Mouse (Mus musculus) cortical plate, adult 2 months (tissue): ENCODE data around the gene Sptlc3.

Experiments used
- CTCF ChIP-seq: fragments of 200-500 bp; IDR thresholded peaks from 2 replicates; pipeline ENCODE4 v1.5.1; 2011; ENCODE audit warnings: mild to moderate bottlenecking, control low read depth, low read length; ENCODE audit not compliant: insufficient read depth; ENCODE audit errors: extremely low read depth
- POLR2A ChIP-seq: fragments of 200-500 bp; IDR thresholded peaks from 2 replicates; pipeline ENCODE4 v1.6.1; 2011; ENCODE audit warnings: mild to moderate bottlenecking, low read length, control low read depth; ENCODE audit not compliant: insufficient read depth; ENCODE audit errors: extremely low read depth

GRCm38 (mm10) chr2:139677809-139678274, 184.1 kb downstream of the Sptlc3 start, which contains the start of gene Ism1:
- TF ChIP-seq CTCF (no peak), POLR2A (no peak)
